Mouse (Mus musculus) adrenal gland, postnatal 14 days (tissue): ENCODE measurements around the gene Zfp513. TPM values are rescaled to one million over a fixed set of nuclear protein-coding genes. Genes with fewer than 3 reads are reported as not detected.
"Not testable (repeated sequence)": the region's sequence is repeated elsewhere in the genome, so short reads cannot be mapped to it uniquely, and the experiment has no call there.

Experiments
- DNase-seq: peaks from one replicate; pipeline ENCODE4 v3.0.0; 2021; ENCODE audit warnings: mixed read lengths
- long read RNA-seq, 2 experiments: library from polyadenylated mRNA; stranded (forward); transcript quantifications; one replicate each; pipeline ENCODE4 v2.0.0; 2021
- total RNA-seq: library from RNA; stranded (reverse); gene quantifications from 2 replicates; pipeline ENCODE4 v1.2.3, GENCODE M21; 2021

The Zfp513 gene
- total RNA-seq = 25.8 and 27.9 TPM in 2 replicates
- long read RNA-seq, experiment 1, transcript Zfp513-202 (4 exons, 2,228 nt) = major isoform, 52 of 76 reads
- long read RNA-seq, experiment 1, transcript Zfp513-201 (3 exons, 2,213 nt) = minor isoform, 5 of 76 reads
- long read RNA-seq, experiment 1, partial matches to known transcripts = 4 of 76 reads
- long read RNA-seq, experiment 1, other reads (novel, unspliced or antisense) = 15 of 76 reads
- long read RNA-seq, experiment 2, transcript Zfp513-202 (4 exons, 2,228 nt) = major isoform, 31 of 49 reads
- long read RNA-seq, experiment 2, partial matches to known transcripts = 3 of 49 reads
- long read RNA-seq, experiment 2, other reads (novel, unspliced or antisense) = 14 of 49 reads

DNA sequence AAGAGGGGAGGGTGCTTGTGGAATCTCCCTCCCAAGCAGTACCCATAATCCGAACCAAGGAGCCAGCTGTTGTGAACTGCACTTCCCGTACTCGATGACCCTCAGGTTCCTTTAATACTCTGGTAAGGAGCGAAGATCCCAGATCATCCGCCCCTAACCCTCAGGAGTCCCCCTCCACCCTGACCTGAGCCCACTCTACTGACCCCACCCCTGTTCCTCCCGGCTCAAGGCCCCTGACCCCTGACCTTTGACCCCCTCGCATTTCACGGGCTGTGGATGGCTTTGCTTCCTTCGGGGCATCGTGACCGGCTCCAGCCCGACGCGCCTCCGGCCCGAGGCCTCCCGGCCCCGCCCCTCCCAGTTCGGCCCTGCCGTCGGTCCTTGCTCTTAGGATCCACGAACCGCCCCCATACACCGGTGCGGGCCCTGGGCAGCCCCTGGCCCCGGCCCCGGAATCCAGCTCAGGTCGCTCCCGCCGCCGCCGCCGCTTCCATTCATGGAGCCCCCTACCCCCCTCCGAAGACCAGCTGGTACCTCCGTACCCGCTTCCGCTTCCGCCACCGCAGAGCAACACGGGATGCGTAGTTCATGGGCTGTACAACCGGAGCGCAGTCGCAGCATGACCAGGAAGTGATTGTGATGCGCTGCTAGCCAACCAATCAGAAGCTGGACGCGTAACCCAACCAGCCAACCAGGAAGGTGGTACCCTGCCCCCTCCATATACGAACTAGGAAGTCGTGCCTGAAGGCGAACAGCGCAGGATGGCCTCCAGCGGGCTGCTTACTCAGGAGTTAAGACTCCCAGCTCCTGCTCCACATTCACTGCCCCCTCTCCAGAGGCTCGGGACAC, at the start of gene Zfp513:
TSS of gene Zfp513 (minus strand) at position 562 of the 849 bp plus-strand sequence.
- peak; percentile 97 for DNase-seq

GRCm38 (mm10) chr5:31251541-31252101, 49.5 kb upstream of the Zfp513 start, which contains the start of gene Krtcap3:
Krtcap3 (plus strand) TSS chr5:31251691.
- peak; percentile 51 for DNase-seq

DNA sequence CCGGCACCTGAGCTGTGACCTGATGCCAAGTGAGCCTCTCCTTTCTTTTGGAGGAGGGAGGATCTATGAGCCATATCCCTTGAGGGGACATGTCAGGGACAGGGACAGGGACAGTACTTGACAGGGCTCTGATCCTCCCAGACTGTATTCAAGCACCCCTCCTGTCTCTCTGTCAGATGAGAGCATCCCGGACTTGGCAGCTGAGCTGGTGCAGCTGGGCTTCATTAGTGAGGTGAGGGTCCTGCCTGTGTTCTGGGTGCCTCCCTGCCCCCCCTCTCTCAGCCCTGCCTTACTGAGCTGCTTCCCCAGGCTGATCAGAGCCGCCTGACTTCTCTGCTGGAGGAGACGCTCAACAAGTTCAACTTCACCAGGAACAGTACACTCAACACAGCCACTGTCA, 48.6 kb upstream of the Zfp513 start:
- no peak for DNase-seq

DNA sequence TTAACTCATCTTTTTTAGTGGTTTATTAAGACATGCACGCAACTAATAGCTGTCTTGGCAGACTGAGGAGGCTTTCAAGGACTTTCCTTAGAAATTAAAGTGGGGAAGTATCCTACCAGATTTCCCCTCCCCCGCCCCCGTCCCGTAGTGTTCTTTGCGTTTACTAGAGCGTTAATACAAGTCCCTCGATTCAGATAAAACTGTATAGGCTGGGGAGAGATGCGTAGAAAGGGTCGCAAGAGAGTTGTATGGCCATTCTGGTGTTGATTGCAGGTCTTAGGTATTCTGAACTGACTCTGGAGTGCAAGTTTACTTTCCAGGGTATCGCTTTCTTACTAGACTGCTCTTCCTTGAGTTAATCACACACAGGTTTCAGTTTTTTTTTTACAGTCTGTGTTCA, 40.1 kb upstream of the Zfp513 start:
- no peak for DNase-seq

DNA sequence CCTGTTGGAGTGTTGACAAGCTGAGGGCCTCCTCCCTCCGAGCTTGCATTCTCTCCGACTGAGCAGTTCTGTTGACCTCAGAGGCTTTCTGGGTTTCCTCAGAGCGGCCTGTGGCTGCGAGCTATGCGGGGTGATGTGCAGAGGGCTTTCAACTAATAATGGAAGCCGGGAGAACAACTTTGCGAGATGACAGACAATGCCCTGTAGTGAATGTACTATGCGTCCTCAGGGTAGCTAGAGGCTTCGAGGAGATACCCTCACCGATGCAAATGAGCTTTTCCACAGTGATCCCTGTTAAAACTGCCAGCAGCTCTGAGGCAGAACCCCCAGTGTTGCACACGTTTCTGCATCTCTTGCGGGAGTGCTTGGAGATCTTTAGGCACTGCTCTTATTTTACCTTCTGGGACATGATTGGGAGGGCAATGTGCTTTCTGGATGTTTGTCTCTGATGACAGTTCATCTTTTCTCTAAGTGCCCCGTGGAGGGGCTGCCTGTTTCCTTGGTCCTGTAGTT, 39.5 kb upstream of the Zfp513 start:
- DNase-seq = no peak

DNA sequence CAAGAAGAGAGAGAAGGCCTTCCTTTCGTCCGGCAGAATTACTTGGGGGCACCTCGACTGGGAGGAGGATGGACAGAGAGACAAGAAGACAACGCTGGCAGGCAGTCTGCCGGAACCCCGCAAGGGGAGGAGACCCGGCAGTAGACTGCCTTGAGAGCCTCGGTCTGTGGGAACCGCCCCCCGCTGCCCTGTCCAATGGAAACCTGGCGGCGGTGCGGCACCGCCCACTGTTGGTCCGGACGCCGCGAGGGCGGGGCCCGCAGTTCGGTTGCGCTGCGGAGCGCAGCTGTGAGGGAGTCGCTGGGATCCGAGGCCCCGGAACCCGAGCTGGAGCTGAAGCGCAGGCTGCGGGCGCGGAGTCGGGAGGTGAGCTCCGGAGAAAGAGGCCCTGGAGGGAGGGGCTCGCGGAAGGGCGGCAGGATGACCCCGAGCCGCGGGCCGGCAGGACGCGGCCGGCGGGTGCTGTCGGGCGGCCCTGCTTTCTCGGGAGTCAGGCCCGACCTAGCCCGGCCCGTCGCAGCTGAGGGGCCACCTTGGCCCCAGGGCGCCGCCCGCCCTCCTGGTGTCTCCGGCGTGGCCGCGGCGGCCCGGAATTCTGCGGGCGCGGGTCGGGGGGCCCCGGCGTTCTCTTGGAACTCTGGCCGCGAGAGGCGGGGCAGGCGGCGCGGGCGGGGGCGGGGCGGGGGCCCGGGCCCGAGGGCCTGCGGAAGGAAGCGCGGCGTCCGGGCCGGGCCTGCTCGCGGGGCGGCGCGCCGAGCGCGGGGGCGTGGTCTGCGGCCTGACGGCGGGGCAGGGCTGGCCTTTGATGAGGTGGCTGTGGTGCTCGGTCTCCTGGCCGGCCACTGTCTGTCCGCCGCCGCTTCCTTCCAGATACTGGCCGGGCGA, 38.8 kb upstream of the Zfp513 start, which contains the start of the genes Nrbp1 and Gm9970:
TSS of gene Nrbp1 (plus strand) at position 228 of the 885 bp plus-strand sequence.
TSS of gene Gm9970 (minus strand) at position 596 of the 885 bp plus-strand sequence.
- peak; percentile 98 for DNase-seq

DNA sequence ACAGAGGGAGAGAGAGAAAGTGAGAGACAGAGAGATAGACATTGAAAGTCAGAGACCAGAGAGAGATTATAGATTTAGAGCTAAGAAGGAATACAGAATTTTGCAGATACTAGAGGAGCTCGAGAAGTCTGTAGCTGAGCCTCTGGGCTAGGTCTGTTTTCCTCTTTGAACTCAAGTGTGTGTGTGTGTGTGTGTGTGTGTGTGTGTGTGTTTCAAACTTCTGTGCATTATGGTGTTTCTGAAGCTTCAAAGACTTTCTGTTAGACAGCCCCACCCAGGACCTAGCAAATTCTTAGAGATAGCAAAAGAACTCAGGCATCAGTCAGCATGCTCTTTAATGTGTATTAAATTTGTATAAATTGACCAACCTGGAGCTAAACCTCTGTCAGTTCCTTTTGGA, 24.5 kb upstream of the Zfp513 start:
- DNase-seq = no peak

DNA sequence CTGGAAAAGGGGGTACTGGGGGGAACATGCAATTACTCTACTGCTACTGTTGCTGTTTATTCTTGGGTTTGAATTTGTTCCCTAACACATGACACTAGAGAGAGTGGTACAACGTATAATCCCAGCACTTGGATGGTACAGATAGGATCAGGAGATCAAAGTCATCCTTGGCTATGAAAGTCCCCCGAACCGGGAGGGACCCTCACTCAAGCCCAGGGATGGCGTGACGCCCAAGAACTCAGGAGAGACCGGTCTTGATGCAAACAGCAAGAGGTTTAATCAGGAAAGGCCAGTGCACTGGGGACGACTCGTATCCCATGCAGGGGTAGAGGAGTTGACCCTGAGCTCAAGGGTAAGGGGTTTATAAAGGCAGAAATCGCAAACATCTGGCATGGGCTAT, 20.6 kb upstream of the Zfp513 start:
- no peak for DNase-seq

- peak; percentile 68 for DNase-seq
These were observed 19.3 kb upstream of the Zfp513 start for GRCm38 (mm10) chr5:31221304-31221945.

GRCm38 (mm10) chr5:31220448-31221303, 18.6 kb upstream of the Zfp513 start, which contains the start of gene Ppm1g:
Ppm1g (minus strand) TSS chr5:31220687.
- peak; percentile 99 for DNase-seq

GRCm38 (mm10) chr5:31219911-31220447, 17.9 kb upstream of the Zfp513 start:
- DNase-seq = peak; percentile 75

DNA sequence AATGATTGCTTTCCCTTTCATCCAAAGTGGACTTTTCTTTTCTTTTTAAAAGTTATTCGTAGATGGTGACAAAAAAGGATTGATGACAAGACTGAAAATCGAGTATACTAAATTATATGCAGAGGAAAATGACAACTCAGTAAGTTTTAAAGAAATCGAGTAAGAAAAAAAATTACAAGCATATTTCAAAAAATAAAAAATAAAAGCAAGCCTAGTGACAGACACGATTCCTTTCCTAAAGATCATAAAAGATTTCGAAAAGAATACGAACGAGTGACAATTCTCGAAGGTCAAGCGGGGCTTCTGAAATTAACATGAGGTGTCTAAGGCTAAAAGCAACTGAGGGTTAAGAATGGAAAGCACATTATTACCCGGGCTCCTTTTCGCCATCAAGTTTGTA, 17.4 kb upstream of the Zfp513 start:
- DNase-seq = no peak

DNA sequence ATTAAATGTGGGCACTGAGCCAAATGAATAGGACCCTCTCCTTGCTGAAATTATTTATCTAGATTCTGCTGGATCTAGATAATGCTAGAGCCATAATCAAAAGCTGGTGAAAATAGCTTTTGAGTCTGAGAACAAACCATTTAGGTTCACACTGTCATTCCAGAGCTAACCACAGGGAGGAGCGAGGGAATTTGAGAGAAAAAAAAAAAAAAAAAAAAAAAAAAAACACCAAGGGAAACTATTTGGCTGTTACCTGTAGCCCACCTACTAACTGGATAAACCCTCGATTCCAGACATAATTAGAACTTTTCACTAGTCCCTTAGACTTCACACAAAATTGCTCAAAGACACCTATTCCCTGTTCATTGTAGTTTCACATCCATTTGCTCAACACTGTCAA, 17.0 kb upstream of the Zfp513 start:
- peak; percentile 29 for DNase-seq

- DNase-seq = peak; percentile 28
These were observed 16.2 kb upstream of the Zfp513 start for GRCm38 (mm10) chr5:31218294-31218693.

DNA sequence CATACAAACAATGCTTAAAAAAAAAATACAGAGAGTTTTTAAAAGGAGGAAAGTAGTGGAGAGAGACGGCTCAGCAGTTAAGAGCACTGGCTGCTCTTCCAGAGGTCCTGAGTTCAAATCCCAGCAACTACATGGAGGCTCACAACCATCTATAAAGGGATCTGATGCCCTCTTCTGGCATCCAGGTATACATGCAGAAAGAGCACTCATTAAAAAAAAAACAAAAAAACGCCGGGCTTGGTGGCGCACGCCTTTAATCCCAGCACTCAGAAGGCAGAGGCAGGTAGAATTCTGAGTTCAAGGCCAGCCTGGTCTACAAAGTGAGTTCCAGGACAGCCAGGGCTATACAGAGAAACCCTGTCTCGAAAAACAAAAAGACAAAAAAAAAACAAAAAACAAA, 14.5 kb upstream of the Zfp513 start:
- DNase-seq = not testable (repeated sequence)

GRCm38 (mm10) chr5:31204421-31204820, 2.3 kb upstream of the Zfp513 start:
- no peak for DNase-seq

GRCm38 (mm10) chr5:31203866-31204265, 1.8 kb upstream of the Zfp513 start:
- DNase-seq = no peak

DNA sequence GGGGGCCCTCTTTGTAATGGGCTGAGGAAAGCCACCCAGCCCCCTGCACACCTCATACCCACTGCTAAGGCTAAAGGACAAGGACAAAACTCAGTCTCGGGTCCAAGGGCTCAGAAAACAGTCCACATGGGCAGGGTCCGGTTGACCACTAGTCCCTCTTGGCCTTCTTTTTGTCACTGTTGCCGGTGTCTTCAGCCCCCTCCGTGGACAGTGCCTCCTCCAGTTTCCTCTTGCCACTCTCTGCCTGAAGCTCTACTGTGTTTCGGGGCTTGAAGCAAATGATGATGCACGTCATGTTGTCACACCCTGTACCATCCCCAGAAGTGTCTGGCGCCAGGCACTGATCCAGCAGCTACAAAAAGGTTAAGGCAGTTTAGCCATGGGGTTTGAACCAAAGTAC, 830 bp upstream of the Zfp513 start:
- DNase-seq = no peak

DNA sequence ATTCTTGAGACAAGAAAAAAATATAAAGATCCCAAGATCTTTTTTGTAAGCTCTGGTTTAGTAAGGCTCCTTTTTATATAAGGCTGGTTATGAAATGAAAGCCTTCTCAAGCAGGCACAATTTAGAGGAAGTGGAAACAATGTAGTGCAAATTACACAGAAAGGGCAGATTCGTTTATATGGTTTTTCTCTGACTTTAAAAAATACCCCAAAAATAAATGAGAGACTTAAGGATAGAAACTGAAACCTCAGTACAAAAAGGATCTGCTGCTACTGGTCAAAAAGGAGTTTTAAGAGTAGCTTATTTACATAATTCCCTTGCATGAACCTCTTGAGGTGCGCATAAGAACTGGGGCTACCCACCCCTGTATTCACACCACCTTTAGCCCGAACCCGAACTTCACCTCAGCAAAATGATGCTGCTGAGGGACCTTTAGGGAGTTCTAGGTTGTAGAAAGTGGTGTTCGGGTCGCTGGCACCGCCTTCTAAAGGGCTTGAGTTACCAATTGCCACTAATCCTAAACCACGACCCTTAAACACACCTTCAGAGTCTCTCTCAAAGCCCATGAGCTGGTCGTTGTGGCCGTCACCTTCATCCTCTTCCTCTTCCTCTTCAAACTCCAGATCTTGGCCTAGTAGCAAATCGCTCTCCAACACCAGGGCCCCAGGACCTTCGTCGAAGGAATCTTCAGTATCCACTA, 911 bp downstream of the Zfp513 start:
- DNase-seq = no peak
